Mouse (Mus musculus) thymus, postnatal 14 days (tissue): ENCODE measurements around the gene Mccc2.

Experiments used
- DNase-seq: peaks from one replicate; pipeline ENCODE4 v3.0.0; 2021

The Mccc2 gene

DNA sequence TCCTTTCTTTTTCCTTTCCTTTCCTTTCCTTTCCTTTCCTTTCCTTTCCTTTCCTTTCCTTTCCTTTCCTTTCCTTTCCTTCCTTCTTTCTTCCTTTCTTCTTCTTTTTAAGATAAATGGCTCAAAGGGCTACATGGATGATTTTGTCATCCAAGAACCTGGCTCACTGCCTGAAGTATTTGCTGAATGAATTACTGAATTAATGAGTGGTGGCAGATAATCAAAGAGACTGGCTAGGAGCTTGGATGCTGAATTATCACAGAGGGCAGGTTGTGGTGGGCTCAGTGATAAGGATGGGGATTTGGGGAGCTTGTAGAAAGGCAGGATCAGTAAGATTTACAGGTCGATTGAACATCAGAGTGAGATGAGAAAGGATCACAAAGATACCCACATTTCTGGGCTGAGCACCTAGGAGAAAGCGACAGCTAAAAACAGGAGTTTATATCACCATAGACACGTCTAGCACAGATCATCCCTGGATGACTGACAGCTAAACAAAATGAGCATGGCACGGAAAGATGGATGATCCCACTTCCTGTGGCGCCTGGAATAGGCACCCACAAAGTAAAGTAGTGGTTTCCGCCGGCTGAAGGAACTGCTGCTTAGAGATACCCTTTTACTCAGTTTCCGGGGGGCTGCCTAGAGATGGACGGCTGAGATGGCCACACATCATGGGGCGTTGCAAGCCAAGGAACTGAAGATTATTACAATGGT is 76.7 kb downstream of the Mccc2 start:
- no peak for DNase-seq

- no peak for DNase-seq
Observed at GRCm38 (mm10) chr13:99937741-99938140, 77.7 kb downstream of the Mccc2 start.

DNA sequence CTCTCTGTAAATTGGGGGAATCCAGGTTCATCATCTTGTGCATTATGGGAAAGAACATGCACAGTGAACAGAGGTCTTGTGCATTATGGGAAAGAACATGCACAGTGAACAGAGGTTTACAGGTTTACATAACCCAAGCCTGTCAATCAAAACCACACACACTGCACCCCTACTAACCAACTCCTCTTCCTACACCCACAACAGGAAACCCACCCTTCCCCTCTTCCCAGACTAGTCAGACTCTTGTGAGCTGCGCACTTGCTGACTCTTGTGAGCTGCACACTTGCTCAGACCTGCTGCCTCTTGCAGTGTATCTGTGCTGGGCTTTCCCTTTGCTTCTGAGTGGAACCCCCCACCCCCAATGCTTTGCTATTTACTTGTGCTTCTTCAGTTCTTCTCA is 83.0 kb downstream of the Mccc2 start:
- DNase-seq = peak; percentile 16

DNA sequence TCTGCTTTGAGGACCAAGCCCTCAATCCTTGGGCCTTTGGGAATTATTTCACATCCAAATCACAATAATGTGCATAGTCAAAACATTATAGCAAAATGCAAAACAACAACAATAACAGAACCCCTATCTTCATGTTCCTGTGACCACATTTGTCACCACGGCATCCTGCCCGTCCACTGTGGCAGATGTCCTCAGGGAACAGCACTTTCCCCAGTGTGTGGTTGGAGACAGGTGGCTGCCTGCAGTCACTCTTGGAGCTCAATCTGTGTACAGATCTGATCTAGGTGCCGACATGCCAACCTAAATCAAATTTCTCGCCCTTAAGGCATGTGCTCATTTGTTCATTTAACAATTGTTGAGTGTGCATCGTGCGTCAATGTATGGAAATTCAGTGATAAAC is 83.9 kb downstream of the Mccc2 start:
- no peak for DNase-seq

- DNase-seq = no peak
Observed at GRCm38 (mm10) chr13:99926249-99926648, 89.2 kb downstream of the Mccc2 start.

- no peak for DNase-seq
Observed at GRCm38 (mm10) chr13:99915632-99916031, 99.8 kb downstream of the Mccc2 start.

- DNase-seq = no peak
Observed at GRCm38 (mm10) chr13:99900965-99901364, 114.5 kb downstream of the Mccc2 start, which contains the start of gene Cartpt. TSS of gene Cartpt (minus strand) at chr13:99901091.

DNA sequence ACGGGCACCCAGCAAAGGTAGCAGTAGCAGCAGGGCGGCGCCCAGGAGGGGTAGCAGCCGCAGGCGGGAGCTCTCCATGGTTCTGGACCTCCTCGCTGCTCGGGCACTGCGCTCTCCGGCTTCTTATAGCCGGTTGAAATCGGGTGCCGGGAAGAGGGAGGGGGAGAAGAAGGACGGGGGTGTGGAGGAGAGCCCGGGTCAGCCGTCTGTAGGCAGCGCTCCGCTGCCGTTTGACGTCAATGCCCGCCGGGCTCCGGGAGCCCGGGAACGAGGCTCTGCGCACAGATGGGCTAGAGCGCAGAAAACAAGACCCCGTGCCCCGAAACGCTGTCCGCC is 114.9 kb downstream of the Mccc2 start:
- peak; percentile 9 for DNase-seq

DNA sequence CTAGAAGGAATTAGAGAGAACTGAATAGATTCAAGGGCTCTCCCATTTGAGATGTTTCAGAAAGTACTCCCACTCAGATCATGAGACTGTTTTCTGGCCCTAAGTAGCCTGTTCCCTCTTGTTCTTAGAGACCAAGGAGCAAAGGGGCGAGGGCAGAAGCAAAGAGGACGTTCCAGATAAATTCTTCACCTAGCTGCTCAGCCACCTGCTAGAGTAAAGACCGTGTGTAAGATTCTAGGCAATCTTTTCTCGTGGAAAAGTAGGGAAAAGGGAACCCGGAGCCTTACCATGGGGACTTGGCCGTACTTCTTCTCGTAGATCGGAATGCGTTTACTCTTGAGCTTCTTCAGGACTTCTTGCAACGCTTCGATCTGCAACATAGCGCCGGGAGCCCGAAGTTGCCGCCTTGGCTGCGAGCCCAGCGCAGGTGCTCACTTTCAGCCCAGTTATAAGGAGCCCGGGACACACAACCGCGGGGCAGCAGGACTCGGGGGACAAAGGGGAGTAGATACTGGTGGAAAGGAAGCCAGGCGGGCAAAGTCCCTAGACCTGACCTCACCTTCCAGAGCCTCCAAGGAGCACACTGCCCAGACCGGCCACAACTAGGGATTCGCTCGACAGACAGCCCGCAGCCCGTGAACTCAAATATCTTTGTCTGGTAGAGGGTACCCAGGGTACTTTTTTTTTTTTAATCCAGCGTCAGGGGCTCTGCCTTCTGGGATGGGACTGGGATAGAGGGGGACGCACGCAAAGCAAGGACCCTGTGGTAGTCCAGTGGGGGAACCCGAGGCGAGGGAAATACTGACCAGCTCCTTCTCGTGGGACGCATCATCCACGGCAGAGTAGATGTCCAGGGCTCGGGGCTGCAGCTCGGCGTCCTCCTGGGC is 115.5 kb downstream of the Mccc2 start:
- no peak for DNase-seq

DNA sequence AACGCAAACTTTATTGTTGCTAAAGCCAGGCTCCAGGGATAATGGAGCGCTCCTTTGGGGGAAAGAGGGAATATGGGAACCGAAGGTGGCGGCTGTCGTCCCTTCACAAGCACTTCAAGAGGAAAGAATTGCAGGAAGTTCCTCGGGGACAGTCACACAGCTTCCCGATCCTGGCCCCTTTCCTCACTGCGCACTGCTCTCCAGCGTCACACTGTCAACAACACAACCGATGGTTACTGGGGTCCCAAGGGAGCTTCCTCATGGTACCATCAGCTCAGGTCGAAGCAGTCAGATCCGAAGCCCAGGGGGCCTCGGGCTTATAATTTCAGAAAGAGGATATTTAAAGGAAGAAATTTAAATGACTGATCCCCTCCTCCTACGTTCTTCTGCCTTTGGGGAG is 116.6 kb downstream of the Mccc2 start:
- no peak for DNase-seq
